Mouse (Mus musculus) layer of hippocampus, adult 9-11 months (tissue): Measurements from ENCODE around the gene Gm10128.
"Not testable (repeated sequence)": the region's sequence is repeated elsewhere in the genome, so short reads cannot be mapped to it uniquely, and the experiment has no call there.

Experiments
- DNase-seq: peaks from one replicate; pipeline ENCODE4 v3.0.0; 2022

The Gm10128 gene

DNA sequence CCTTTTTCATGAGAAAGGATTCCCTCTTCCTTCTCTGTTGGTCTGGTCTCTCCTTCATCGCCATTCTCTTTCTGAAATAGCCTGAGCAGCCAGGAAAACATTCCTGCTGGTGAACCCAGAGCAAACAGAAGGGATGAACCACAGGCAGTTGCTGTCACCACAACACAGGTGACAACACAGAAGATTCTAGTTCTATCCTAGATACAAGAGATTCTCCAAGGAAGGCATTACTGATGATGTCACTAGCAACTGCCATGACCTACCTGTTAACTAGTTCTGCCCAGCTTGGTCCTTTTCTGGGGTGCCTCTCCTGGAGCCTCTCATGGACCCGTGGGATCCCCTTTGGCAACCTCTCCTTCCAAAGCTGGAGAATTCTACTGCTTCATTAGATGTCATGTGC is at the start of gene Gm10128:
TSS of gene Gm10128 (minus strand) at position 101 of the 400 bp plus-strand sequence.
- not testable (repeated sequence) for DNase-seq

DNA sequence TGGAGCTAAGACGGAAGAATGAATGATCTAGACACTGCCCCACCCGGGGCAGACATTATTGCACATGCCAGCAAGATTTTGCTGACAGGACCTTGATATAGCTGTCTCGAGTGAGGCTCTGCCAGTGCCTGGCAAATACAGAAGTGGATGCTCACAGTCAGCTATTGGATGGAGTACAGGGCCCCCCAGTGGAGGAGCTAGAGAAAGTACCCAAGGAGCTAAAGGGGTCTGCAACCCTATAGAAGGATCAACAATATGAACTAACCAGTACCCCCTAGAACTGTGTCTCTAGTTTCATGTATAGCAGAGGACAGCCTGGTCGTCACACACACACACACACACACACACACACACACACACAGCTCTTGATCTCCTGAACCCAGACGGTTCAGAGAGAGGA is 37.4 kb upstream of the Gm10128 start:
- DNase-seq = not testable (repeated sequence)

DNA sequence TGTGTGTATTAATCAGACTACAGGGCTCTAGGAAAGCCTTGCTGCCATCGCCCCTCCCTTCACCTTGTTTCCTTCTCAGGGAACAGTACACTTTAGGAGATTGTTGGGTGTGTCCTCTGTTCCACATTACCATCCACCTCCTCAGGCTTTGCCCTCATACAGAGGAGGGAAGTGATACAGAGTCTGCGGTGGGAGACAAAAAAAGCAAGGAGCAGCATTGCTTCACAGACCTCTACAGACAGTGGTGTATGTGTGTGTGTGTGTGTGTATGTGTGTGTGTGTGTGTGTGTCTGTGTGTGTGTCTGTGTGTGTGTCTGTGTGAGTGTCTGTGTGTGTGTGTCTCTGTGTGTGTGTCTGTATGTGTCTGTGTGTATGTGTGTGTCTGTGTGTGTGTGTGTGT is 18.7 kb upstream of the Gm10128 start:
- peak; percentile 82 for DNase-seq

DNA sequence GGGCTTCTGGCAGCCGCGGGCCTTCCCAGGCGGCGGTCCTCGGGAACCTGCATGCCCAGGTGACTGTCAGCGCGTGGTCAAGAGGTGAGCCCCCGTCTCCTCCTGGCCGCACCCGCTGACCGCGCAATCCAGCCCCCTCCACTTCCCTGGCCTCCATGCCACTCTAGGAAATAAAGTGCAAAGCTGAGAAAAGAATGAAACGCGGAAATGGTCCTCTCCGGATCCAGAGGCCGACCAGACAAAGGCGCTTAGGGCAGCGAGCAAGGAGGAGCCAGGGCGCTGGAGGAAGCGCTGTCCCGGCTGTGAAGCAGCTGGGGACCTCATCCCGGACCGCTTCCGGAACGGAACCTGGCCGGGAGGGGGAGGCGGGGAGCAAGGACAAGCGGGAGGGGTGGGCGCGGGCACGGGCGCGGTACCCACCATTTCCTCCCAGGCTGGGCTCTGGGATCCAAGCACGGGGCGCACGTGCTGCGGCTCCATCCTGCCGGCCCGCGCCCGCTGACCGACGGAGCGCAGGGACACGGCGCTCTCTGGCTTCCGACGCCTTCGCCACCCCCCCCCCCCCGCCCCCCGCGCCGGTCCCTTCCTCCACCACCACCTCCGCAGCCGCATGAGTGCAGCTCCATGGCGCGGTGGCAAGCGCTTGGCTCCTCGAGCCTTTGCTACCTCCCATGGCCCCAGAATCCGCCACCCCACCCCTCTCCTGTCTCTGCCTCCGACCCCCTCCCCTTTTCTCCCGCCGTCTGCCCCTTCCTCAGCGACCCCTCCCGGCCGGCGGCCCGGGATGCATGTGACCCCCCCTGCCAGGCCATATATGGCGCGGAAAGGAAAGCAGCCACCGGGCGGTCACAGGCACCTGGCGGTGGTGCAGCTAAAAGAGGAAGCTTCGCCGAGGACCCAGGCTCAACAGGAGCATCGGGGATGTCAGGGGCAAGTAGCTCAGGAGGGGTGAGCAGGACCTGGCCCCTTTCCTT is 14.6 kb upstream of the Gm10128 start:
- DNase-seq = not testable (repeated sequence)

DNA sequence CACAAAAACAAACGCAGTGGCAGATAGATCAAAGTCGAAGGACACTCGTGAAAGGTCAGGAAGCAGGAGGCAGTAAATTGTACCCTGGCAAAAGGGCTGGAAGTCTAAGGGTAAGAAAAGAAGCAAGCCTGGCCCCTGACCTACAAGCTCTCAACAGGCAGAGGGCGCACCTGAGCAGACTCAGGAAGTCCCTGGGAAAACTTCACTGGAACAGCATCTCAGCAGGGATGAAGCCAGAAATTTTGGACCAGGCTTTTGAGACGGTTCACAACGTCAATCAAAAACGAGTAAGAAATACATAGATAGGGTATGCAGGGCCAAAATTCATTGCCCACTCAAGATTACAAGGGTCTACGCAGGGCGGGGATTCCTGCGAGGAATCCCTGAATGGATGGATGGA is 13.7 kb upstream of the Gm10128 start:
- DNase-seq = not testable (repeated sequence)

DNA sequence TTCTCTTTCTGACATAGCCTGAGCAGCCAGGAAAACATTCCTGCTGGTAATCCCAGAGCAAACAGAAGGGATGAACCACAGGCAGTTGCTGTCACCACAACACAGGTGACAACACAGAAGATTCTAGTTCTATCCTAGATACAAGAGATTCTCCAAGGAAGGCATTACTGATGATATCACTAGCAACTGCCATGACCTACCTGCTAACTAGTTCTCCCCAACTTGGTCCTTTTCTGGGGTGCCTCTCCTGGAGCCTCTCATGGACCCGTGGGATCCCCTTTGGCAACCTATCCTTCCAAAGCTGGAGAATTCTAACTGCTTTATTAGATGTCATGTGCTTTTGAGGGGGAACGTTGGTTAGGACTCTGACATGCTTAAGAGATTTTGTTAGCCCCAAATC is 48.3 kb downstream of the Gm10128 start, which contains the start of gene Gm10338:
TSS of gene Gm10338 (minus strand) at position 101 of the 400 bp plus-strand sequence.
- not testable (repeated sequence) for DNase-seq
